Mouse (Mus musculus): ENCODE results near the gene Pcbp3.

DNA sequence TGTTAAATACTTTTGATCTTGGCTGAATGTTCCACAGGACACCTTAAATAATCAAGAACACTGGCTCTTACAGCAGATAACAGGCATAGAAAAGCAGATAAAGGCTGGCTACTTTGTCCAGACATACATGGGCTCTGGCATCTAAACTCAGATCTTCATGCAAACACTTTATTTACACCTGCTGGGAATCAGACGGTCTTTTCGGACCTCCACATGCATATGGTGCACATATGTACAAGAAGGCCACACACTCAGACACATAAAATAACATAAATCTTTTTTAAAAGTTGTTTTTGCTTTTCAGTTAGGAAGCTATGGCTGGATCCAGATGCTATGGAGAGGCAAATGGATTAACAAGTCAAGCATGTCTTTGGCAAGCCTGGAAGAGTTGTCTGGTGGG, 37.2 kb downstream of the Pcbp3 start:
- no peak for TF ChIP-seq POLR2A (IDR thresholded peaks at IDR 0.05; ENCODE audit: low read depth, low read length)
- TF ChIP-seq CTCF (IDR thresholded peaks at IDR 0.05; ENCODE audit: extremely low read depth, insufficient read length, insufficient replicate concordance, low read depth, low read length) = no peak
